Mouse (Mus musculus): ENCODE data around the gene Tprg. TPM values are rescaled to one million over a fixed set of nuclear protein-coding genes. Genes with fewer than 3 reads are reported as not detected.
A peak's percentile ranks its signal among the peaks of the same experiment; 100 is the strongest.

Tprg gene
- total RNA-seq (2015; ENCODE audit: low replicate concordance) (not detected in 2 replicates), total RNA-seq (2017; ENCODE audit: low replicate concordance) (not detected in 2 replicates)

DNA sequence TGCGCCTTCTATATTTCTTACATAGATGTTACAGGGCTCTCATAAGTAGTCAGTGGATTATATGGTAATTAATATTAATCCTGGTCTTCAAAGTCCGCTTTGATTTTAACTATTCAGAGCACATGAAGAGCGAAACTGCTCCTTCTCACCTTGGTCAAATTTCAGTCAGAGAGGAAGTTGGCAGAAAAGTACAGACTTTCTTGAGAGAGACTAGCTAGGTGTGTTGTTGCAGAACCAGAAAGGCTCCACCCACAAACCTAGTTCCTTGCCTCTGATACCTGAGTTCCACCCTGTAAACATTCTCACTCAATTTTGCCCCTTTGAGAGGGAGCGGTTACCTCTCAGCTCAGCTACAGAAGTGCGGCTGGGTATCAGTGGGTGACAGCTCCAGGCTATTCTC lies at the start of gene Tprg:
TSS of gene Tprg (plus strand) at position 301 of the 400 bp plus-strand sequence.
- no peak for ATAC-seq (replicated peaks; ENCODE audit: low FRiP score, poor library complexity, severe bottlenecking)

DNA sequence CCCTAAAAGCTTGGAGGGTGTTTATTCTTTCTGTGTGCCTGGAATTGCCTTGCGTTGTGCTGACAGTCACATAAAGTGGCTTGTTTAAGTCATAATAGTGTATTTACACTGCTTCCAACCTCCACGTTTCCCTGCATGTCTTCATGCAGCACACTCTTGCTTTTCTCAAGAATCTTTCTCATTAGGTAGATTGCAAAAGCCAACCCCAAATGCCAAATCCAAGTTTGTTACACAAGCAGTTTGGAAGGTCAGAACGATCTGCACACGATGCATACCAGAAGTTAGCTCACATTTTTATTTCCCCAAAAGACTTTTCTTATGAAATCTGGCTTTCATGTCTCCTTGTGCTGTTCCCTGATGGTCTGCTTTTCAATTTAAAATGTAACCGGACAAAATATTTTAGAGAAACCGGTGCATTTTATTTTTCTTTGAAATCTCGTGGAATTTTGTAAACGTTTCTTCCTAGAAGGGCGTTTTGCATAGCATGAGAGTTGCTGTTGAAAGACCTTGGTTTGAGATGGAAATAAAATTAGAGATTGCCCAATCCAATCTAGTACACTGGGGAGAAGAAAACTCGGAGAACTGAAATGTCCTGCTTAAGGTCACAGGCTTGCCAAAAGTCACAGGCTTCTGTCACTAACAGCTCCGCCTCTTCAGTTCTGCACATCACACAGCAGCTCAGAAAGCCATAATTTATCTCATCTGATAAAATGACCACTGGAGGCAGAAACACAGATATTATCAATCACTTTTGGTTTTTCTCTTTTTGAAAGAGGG lies 48.2 kb upstream of the Tprg start:
- no peak for ATAC-seq (replicated peaks; ENCODE audit: low FRiP score, poor library complexity, severe bottlenecking)

DNA sequence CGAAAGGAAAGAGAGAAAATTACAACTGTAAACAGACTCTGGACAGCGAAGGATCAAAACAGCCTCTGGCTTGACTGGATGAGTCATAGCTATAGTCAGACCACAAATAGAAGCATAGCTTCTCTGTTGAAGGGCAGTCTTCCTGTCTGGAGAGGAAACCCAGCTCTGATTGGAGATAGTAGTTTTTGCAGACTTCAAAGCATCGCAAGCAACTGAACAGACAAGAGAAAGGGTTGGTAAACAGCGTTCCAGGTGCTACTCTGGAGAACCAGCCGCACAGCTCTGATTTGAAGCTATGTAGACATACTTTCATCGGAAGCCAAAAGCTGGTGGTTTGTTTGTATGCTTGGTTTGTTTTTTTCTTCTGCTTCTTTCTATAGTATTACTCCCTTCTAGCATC lies 37.7 kb upstream of the Tprg start:
- ATAC-seq (replicated peaks; ENCODE audit: low FRiP score, poor library complexity, severe bottlenecking), result no peak

DNA sequence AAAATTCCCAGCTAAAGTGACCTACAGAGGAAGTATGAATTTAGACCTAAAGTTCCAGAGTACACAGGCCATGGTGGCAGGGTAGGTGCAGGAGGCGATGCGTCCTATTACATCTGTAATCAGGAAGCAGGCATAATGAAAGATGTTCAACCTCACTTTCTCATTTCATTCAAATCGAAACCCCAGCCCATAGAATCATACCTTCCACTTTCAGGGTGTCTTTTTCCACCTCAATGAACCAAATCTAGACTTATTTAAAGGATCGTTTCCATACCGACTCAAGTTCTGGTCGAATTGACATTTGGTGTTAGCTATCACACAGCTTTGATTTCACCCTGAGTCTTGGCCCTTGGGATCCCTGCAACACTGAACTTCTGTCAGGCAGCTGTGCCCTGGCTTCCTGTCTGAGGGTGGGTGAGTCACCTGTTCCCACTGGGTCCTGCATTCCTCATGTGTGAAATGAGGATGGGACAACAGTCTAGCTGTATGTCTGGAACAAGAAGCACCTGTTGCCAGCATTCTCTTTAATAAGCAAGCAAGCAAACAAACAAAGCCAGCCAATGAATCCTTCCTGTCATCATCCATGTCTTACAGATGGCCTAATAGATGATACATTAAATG lies 36.4 kb upstream of the Tprg start:
- ATAC-seq (replicated peaks; ENCODE audit: low FRiP score, poor library complexity, severe bottlenecking), result no peak

DNA sequence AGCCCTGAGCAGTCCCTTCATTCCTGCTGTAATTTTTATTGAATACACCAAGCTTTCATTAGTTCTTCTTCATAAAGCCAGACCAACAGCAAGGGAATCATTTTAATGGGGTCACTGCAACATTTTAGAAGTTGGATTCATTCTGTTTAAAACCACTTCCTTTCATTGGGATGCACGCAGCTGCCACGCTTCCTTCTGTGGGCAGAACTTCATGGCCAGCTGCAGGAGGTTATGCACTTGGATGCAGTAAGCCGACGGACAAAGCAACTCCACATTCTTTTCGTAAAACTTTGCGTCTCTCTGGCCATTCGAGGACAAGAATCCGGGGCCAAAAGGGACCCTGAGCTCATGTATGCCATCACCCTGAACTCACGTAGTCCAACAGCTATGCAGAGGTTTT lies 35.5 kb upstream of the Tprg start:
- ATAC-seq (replicated peaks; ENCODE audit: low FRiP score, poor library complexity, severe bottlenecking), result no peak

DNA sequence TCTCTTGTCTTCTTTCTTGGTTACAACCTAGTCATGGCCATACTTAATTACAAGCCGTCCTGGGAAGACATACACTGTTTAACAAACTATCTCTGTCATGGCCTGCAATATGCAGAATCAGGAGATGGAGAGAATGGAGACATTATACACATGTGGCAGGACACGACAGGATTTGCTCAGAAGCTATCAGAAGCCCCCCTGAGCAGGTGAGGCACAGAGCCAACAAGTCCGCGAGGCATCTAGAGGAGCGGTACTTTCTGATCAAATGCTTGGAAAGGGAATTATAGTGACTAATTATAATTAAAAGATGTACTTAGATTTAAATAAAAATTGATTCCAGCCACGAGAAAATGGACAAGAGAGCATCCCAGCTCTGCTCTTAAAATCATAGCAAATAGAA lies 32.0 kb upstream of the Tprg start:
- no peak for ATAC-seq (replicated peaks; ENCODE audit: low FRiP score, poor library complexity, severe bottlenecking)

DNA sequence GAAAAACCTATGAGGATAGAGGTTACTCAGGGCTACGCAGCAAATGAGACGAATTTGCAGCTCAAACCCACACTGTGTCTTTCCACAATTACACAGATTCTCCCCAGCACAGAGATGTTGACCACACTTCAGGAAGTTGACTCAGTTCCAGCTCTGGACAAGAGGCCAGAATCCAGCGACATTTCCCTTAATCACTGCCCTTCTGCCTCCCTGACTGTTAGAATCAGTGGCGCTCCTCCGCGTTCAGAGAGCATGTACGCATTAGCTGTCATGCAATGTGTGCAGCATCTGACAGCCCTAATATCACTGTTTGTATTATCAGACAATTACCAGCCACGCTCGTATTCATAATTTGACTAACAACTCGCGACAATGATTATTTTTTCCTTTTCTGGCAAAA lies 31.4 kb upstream of the Tprg start:
- no peak for ATAC-seq (replicated peaks; ENCODE audit: low FRiP score, poor library complexity, severe bottlenecking)

DNA sequence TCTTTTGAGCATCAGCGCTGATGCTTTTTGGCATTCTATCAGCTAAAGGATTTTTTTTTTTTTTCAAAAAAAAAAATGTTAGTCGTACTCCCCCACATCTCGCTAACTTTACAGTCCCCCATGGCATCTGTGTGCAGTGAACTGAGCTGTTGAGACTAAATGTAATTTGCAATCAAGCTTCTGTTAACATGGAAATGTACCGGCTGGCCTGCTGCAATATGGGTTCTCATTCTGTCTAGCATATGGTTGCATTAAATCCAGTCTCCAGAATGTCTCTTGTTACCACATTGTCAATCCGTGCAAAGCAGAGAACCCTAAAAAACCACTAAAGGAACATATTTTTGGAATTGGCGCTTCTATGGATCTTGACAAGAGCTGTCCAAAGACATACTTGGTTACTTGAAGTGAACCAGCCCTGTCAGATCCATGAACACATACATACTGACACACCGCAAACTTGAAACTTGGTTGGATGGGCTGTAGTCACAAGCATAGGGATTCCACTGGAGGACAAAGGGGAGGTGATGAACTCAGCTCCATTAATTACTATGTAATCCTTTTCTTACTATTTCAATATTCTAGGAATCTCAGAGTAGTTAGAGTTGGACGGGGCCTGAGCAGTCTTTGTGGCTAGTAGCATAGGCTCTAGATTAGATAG lies 30.9 kb upstream of the Tprg start:
- no peak for ATAC-seq (replicated peaks; ENCODE audit: low FRiP score, poor library complexity, severe bottlenecking)

DNA sequence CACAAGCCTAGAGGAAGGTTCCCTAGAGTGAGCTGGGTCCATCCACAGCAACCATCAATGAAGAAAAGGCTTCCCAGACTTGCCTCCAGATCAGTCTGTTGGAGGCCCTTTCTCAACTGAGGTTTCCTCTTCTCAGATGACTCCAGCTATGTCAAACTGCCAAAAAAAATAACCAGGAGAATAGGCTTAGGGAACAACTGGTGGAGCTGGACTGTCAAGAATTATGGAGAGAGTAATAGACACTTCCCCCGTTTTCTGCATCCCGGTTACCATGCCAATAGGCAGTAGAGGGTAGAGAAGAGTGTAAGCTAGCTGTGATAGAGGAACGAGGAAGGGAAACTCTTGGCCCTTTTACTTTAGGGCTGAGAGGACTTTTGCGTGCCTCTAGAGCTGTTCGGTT lies 24.3 kb upstream of the Tprg start:
- ATAC-seq (replicated peaks; ENCODE audit: low FRiP score, poor library complexity, severe bottlenecking), result no peak

DNA sequence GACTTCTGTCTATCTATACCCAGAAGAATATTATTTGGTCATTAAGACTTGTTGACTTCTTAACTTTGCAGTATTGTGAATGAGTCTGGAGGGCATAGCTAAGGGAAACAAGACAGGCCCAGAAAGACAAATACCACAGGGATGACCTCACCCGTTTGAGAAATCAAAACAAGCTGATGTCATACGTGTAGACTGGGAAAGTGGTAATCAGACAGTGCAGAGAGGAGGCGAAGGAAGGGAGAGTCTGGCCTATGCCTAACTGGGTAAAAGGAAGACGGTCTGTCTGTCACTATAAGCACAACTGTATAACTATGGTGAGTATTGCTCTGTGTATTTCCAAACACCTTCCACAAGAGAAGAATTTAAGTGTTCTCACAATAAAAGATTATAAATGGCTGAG lies 23.7 kb upstream of the Tprg start:
- no peak for ATAC-seq (replicated peaks; ENCODE audit: low FRiP score, poor library complexity, severe bottlenecking)

DNA sequence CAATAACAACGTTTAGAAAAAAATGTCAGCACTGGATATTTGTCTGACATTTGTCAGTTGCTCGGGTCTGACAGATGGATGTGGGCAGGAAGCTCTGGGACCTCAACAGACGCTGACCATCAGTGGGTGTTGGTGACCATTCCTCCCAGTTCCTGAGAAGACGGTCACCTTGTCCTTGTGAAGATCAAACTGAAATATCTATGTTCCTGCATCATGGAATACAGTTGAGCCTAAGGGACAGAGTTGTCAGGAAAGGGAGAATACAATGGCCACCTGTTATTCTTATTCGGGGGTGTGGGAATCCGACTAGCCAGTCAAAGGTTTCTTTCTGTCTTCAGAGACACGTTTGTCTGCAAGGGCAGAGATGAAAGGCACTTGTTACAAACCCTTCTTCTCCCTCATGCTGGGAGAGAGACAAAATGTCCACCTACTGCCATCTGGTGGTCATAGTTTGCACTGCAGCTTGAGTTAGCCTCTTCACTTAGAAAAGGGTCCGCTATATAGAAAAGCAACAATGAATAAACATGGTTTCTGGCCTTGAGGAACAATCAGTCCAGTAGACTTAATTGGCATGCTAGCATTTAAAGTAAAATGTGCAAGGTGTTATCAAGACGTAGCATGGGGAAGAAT lies 23.0 kb upstream of the Tprg start:
- peak; percentile 62; the same call in 1 of the 2 replicates for ATAC-seq (replicated peaks; ENCODE audit: low FRiP score, poor library complexity, severe bottlenecking)

DNA sequence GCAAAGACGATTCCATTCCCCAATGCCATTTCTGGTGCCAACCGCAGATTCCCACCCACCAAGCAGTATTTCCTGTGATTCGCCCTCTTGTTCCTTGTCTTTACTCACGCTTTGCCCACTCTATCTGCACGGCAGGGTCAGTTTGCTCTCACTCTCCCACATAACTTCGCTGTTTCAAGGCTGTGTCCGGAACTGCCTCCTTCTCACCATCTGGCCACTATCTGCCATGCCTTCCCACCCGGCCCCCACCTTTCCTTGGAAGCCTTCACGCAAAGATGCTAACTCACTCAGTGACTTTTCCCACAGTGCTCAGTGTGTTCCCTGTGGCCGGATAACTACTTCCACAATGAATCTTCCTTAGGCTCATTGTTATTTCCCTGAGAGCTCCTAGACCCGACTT lies 21.4 kb upstream of the Tprg start:
- no peak for ATAC-seq (replicated peaks; ENCODE audit: low FRiP score, poor library complexity, severe bottlenecking)

DNA sequence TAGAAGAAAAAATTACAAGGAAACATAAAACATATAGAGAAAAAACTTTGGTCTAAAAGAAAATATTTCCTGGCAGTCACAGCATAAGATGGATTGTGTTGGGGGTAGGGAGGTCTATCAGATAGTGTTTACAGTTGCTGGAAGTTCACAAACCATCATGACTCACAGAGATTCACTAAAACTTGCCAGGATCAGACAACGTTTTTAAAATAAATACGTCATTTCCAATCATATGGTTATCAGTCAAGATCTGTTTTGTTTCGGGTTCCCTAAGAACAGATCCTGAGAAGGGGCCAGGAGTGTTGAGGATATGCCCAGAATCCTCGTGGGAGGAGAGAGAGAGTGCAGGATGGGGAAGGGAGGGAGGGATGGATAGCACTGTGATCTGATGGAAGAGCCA lies 18.3 kb upstream of the Tprg start:
- no peak for ATAC-seq (replicated peaks; ENCODE audit: low FRiP score, poor library complexity, severe bottlenecking)

DNA sequence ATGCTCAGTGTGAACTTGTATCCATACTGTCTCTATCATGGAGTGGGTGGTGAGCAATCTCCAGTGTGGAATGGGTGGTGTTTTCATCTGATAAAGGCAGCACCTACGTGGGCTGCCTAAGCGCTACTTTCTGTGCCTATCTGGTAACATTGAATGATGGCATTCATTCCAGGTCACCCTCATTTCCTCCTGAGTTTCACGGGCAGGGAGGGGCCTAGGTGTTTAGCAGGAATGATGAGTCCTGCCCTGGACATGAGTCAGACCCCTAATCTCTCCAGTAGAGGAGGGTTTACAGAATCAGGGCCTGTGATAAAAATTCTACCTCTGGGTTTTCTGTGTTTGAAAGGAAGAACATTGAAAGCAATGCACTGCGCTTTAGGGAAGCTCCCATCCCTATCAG lies 4.1 kb upstream of the Tprg start:
- ATAC-seq (replicated peaks; ENCODE audit: low FRiP score, poor library complexity, severe bottlenecking), result no peak

DNA sequence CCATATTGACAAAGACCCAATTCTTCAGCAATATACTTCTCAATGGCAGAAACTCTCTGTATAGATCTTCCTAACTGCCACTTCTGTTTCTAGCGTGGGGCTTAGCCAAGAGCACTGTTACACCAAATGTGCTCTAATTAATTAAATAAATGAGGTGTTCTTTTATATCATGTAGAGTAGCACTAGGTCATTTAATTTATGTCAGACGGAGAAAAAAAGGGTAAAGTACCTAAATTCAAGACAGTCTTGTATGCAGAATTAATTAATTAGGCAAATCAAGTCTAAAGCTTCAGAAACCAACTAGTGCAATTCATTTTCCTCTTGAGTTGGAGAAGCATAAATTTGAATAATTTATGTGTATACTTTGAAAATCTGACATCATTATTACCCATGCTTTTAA lies 7.1 kb downstream of the Tprg start:
- ATAC-seq (replicated peaks; ENCODE audit: low FRiP score, poor library complexity, severe bottlenecking), result no peak

DNA sequence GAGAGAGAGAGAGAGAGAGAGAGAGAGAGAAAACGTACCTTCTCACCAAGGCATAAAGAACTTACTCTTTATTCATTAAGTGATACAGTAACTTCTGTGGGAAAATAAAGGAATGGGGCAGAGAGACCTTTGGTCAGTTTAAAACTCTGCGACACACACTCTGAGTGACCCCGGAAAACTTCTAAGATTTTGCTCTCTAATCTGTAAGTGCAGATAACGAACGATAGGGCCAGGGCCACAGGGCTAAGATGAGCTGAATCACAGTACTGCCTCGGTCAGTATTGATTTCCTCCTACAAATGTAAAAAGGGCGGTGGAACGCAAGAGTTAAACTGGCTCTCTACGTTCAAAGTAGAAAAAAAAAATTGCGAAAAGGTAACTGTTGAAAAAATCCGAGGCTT lies 8.9 kb downstream of the Tprg start:
- no peak for ATAC-seq (replicated peaks; ENCODE audit: low FRiP score, poor library complexity, severe bottlenecking)

DNA sequence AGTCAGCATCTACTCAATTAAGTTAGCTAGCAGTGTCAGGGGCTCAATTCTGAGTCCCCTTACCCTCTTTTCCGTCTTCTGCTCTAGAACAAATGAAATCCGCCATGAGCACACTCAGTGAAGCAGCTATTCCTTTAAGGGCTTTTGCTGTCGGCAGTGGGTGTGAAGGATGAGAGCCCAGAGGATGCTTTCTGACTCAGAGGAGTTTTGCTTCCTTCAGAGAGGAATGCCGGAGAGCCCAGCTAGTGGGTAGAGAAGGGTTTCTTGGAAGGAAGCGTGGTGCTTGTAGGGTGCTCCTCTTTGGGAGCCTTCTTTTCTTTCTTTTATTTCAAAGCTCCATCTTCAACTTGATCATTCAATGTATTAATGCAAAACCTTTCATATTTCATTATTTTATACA lies 10.1 kb downstream of the Tprg start:
- no peak for ATAC-seq (replicated peaks; ENCODE audit: low FRiP score, poor library complexity, severe bottlenecking)

DNA sequence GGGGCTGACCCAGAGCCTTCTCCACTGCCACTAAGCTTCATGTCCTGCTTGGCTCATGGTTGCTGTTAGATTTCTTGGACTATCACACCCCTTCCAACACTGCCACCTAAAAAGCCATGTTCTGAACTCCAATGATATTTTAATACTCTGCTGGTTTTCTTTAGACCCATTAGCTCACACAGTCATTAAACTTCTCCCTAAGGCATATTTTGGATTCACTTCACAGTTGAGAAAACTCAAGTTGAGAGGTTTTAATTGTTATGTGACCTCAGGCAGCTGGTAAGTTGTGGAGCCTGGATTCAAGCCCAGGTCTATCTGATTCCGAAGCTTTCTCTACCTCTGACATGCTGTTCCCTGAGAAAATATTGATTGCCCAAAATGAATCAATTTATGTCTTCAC lies 11.6 kb downstream of the Tprg start:
- no peak for ATAC-seq (replicated peaks; ENCODE audit: low FRiP score, poor library complexity, severe bottlenecking)

DNA sequence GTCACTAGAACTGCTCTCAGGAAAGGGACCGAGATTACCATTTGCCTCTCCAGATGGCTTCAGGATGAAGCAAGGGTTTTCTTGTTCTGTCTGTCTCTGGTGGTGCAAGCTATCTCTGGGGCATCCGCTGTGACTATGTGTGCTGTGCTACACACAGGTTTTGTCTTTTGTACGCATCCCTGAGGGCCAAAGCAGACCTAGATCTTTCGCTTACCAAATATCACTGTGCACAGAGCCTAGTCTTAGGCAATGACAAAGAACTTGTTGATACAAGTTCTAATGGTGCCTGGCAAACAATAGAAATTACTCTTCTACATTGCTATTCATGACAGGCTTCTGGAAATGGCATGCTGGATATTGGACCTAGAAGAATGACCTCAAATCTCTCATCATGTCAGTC lies 16.0 kb downstream of the Tprg start:
- ATAC-seq (replicated peaks; ENCODE audit: low FRiP score, poor library complexity, severe bottlenecking), result no peak

DNA sequence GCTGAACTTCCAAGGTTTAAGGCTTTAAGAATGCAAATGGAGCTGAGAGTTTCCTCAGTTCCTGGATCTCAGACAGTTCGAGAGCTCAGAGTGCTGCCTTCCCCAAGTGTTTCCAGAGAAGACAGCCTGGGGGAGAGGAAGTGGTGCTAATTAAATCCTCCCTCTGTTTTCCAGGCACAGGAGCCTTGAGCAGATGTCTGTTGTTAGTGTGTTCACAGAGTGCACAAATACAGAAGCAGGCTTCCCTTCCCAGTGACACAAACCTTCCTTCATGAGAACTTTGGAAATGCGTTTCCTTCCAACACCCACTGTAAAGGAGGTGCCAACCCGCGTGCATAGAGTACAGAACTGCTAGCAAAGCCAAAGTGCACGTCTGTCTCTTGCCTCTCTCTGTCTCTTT lies 27.4 kb downstream of the Tprg start:
- ATAC-seq (replicated peaks; ENCODE audit: low FRiP score, poor library complexity, severe bottlenecking), result no peak

DNA sequence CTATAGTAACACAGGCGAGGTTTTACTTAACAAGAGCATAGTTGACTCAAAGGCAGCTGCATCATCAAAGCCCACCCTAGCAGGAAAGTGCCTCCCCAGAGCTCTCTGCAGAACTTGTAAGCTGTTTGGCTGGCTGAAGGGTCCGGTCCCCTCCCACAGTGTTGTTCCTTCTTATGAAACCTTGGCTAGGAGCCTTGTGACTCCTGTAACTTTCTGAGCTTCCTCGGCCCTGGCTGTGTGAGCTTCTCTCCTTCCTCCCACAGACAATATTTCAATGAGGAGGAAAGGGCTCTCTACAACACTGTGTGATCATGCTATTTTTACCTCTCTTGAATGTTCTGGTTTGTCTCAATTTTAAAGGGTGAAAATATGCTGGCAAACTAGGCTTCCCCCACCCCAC lies 28.5 kb downstream of the Tprg start:
- ATAC-seq (replicated peaks; ENCODE audit: low FRiP score, poor library complexity, severe bottlenecking), result no peak
